ENCODE assay signal across 9 mouse cellular contexts in the genomic region with DNA sequence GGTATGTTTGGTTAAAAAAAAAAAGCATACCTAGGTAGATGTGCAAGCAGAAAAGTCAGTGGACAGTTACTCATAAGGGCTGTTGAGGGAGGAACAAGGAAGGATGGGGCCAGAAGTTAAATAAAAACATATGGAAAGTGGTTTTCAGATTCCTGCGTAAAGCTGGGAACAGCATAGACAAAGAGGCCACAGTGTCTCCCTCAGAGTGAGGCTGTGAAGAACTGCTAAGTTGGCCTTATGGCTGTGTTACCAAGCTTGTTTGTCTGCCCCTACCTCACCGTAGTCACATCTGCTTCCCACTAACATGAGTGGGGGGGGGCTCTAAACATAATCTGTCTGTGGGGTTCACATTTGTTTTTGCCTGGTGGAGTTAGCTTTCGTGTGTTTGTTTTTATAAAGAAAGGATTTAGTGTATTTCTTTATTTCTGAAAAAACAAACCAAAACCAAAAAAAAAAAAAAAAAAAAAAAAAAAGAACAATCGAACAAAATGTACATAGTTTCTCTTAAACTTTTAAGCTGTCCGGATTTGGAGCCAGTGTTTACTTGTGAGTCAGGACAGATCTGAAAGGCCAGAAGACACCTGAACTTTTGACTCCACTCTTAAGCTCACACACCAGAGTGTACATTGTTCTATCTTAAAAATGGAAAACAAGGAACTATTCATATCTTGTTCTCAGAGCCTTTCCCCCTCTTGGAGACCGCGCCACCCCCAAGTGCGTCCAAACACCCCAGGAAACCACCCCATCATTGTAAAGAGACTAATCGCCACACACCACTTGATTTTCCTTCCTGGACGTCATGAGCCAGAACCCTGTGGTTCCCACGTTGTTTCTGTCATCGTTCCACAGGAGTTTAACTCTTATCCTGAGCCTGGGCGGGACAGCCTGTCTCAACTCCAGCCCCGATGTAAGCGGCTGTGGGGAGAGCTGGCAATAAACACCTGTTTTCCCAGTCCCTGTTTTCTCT.
A peak's percentile ranks its signal among the peaks of the same experiment; 100 is the strongest.
DNase-seq lines count a peak whose midpoint lies in the region; ATAC-seq and TF ChIP-seq lines count a peak whose summit lies in the region.
"Had no signal": no experiment of that assay in that cellular context is flagged by ENCODE, and none has a peak within 500 bp of the region (broad histone marks: within the 10 kb centered on the region; RNA-seq: fewer than 3 reads in every experiment).

No protein-coding gene starts in this region.

- H3K9ac ChIP-seq in intestine, embryonic 14.5 days (ENCODE audit: low read length), result no peak overlapping the region
- no peak overlapping the region for H3K9ac ChIP-seq in intestine, postnatal 0 days (ENCODE audit: low read depth, low read length)
- no peak overlapping the region for H3K9ac ChIP-seq in embryonic facial prominence, embryonic 12.5 days
- H3K9ac ChIP-seq in intestine, embryonic 16.5 days (ENCODE audit: low read depth, low read length), result no peak overlapping the region
- H3K9ac ChIP-seq in forebrain, embryonic 12.5 days, result no peak overlapping the region

- H3K27ac ChIP-seq in intestine, embryonic 14.5 days (ENCODE audit: low read depth), result 0 out of 2 replicates have a peak overlapping the region, but pooled peaks have one; percentile 13
- H3K27ac ChIP-seq in intestine, postnatal 0 days (ENCODE audit: low read depth, low read length), result no peak overlapping the region; the same call in 1 of the 2 replicates
- H3K27ac ChIP-seq in embryonic facial prominence, embryonic 12.5 days, result peak overlapping the region; percentile 81
- H3K27ac ChIP-seq in intestine, embryonic 16.5 days (ENCODE audit: low read length), result 0 out of 2 replicates have a peak overlapping the region, but pooled peaks have one; percentile 49
- no peak overlapping the region for H3K27ac ChIP-seq in forebrain, embryonic 12.5 days

- H3K27me3 ChIP-seq in intestine, embryonic 14.5 days (replicated peaks; ENCODE audit: control insufficient read depth, insufficient read depth, low read length), result no peaks in the 10 kb centered on the region
- no peaks in the 10 kb centered on the region for H3K27me3 ChIP-seq in intestine, postnatal 0 days (replicated peaks; ENCODE audit: control insufficient read depth, insufficient read depth, low read length)
- H3K27me3 ChIP-seq in embryonic facial prominence, embryonic 12.5 days, result no peaks in the 10 kb centered on the region
- H3K27me3 ChIP-seq in intestine, embryonic 16.5 days (replicated peaks; ENCODE audit: control insufficient read depth, insufficient read depth, low read length), result no peaks in the 10 kb centered on the region
- H3K27me3 ChIP-seq in forebrain, embryonic 12.5 days, result no peaks in the 10 kb centered on the region

- peaks cover 19% of the 10 kb centered on the region for H3K4me1 ChIP-seq in intestine, embryonic 14.5 days (replicated peaks; ENCODE audit: control insufficient read depth, insufficient read depth, low read length)
- H3K4me1 ChIP-seq in intestine, postnatal 0 days (replicated peaks; ENCODE audit: control insufficient read depth, insufficient read depth, low read length), result peaks cover 7% of the 10 kb centered on the region; the same call in 1 of the 2 replicates
- peaks cover 46% of the 10 kb centered on the region for H3K4me1 ChIP-seq in embryonic facial prominence, embryonic 12.5 days
- peaks cover 27% of the 10 kb centered on the region for H3K4me1 ChIP-seq in intestine, embryonic 16.5 days (ENCODE audit: control insufficient read depth, insufficient read depth, low read length)
- H3K4me1 ChIP-seq in forebrain, embryonic 12.5 days, result peaks cover 8% of the 10 kb centered on the region

- H3K9me3 ChIP-seq in intestine, embryonic 14.5 days (ENCODE audit: control insufficient read depth, low read length), result no peaks in the 10 kb centered on the region
- H3K9me3 ChIP-seq in intestine, postnatal 0 days (ENCODE audit: control insufficient read depth), result no peaks in the 10 kb centered on the region
- no peaks in the 10 kb centered on the region for H3K9me3 ChIP-seq in embryonic facial prominence, embryonic 12.5 days
- H3K9me3 ChIP-seq in intestine, embryonic 16.5 days (ENCODE audit: control insufficient read depth, low read length), result no peaks in the 10 kb centered on the region
- no peaks in the 10 kb centered on the region for H3K9me3 ChIP-seq in forebrain, embryonic 12.5 days

- WGBS in intestine, embryonic 14.5 days, result 38% methylated on average over 15 of the region's 15 CpGs
- 29% methylated on average over 15 of the region's 15 CpGs for WGBS in intestine, postnatal 0 days
- WGBS in embryonic facial prominence, embryonic 12.5 days, result 23% methylated on average over 15 of the region's 15 CpGs
- 37% methylated on average over 15 of the region's 15 CpGs for WGBS in intestine, embryonic 16.5 days
- WGBS in forebrain, embryonic 12.5 days, result 60% methylated on average over 15 of the region's 15 CpGs

- no peak overlapping the region for H3K4me3 ChIP-seq in intestine, embryonic 14.5 days (ENCODE audit: low read depth, low read length)
- no peak overlapping the region for H3K4me3 ChIP-seq in intestine, postnatal 0 days (ENCODE audit: low read depth, low read length)
- no peak overlapping the region for H3K4me3 ChIP-seq in embryonic facial prominence, embryonic 12.5 days
- no peak overlapping the region for H3K4me3 ChIP-seq in intestine, embryonic 16.5 days (ENCODE audit: low read length)
- H3K4me3 ChIP-seq in forebrain, embryonic 12.5 days (replicated peaks), result no peak overlapping the region
- H3K4me3 ChIP-seq: myocyte had no signal

- DNase-seq in intestine, embryonic 14.5 days (ENCODE audit: low spot score), result no peak
- DNase-seq in lung, postnatal 36 days, result peak; percentile 56
- DNase-seq in spleen, postnatal 36 days (ENCODE audit: low spot score in 2 of 2), result no peak
- no peak for DNase-seq in ovary, postnatal 10 days (ENCODE audit: low spot score)

- no peak overlapping the region for H3K4me2 ChIP-seq in intestine, embryonic 14.5 days (ENCODE audit: low read length)
- no peak overlapping the region for H3K4me2 ChIP-seq in intestine, postnatal 0 days (replicated peaks; ENCODE audit: low read depth)
- no peak overlapping the region for H3K4me2 ChIP-seq in embryonic facial prominence, embryonic 12.5 days (replicated peaks)
- H3K4me2 ChIP-seq in intestine, embryonic 16.5 days (ENCODE audit: low read depth, low read length), result no peak overlapping the region
- H3K4me2 ChIP-seq in forebrain, embryonic 12.5 days, result no peak overlapping the region

- no peak for TF ChIP-seq CTCF in intestine, postnatal 0 days (IDR thresholded peaks at IDR 0.05; ENCODE audit: low read depth)

- no peak for ATAC-seq in intestine, embryonic 14.5 days (replicated peaks; ENCODE audit: low FRiP score, low TSS enrichment, low read depth)
- no peak for ATAC-seq in intestine, postnatal 0 days
- ATAC-seq in embryonic facial prominence, embryonic 12.5 days (ENCODE audit: insufficient number of reproducible peaks, insufficient read depth, low FRiP score, low TSS enrichment), result no peak; the same call in 1 of the 2 replicates
- ATAC-seq in intestine, embryonic 16.5 days, result no peak
- ATAC-seq in forebrain, embryonic 12.5 days (ENCODE audit: low FRiP score), result no peak

- no peaks in the 10 kb centered on the region for H3K36me3 ChIP-seq in intestine, embryonic 14.5 days (ENCODE audit: control insufficient read depth, insufficient read depth, low read length)
- H3K36me3 ChIP-seq in intestine, postnatal 0 days (ENCODE audit: control insufficient read depth, insufficient read depth), result no peaks in the 10 kb centered on the region
- H3K36me3 ChIP-seq in embryonic facial prominence, embryonic 12.5 days, result no peaks in the 10 kb centered on the region
- no peaks in the 10 kb centered on the region for H3K36me3 ChIP-seq in intestine, embryonic 16.5 days (ENCODE audit: control insufficient read depth, insufficient read depth, low read length)
- no peaks in the 10 kb centered on the region for H3K36me3 ChIP-seq in forebrain, embryonic 12.5 days (replicated peaks)

Comparison
In these comparisons a context has a peak if more than half of its experiments do, and no peak if none do; other contexts are left out.
1. H3K27ac ChIP-seq: peak in intestine, embryonic 14.5 days (single experiment), embryonic facial prominence, embryonic 12.5 days (single experiment) and intestine, embryonic 16.5 days (single experiment); none in intestine, postnatal 0 days (single experiment) and forebrain, embryonic 12.5 days (single experiment).